Mouse (Mus musculus): ENCODE measurements around the gene Il6ra.

DNA sequence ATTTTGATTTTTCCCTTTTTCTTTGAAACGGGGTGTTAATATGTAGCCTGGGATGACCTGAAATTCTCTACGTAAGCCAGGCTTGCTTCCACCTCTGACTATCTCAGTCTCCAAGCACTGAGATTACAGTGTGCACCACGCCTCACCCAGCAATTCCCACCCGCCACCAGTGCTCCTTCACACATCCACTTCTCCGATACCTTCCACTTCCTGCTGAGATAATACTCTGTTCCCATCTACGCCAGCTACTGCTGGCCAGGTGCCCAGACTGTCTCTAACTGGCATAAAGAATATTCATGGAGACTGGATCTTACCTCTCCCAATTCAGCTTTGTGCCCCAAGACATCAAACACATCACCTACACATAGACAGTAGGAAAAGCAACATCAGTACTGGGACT is 35.7 kb upstream of the Il6ra start:
- TF ChIP-seq CTCF (IDR thresholded peaks at IDR 0.05; ENCODE audit: low read depth) (no peak), EP300 (IDR thresholded peaks at IDR 0.05; ENCODE audit: low read depth) (no peak)
